Comparison of ENCODE assay signal across 21 mouse cellular contexts in genomic region chr9:69288113-69288512, GRCm38 (mm10).
A peak's percentile ranks its signal among the peaks of the same experiment; 100 is the strongest.
DNase-seq lines count a peak whose midpoint lies in the region; ATAC-seq and TF ChIP-seq lines count a peak whose summit lies in the region.
"Had no signal": no experiment of that assay in that cellular context is flagged by ENCODE, and none has a peak within 500 bp of the region (broad histone marks: within the 10 kb centered on the region; RNA-seq: fewer than 3 reads in every experiment).

No protein-coding gene starts in this region.

- no peak overlapping the region for H3ac ChIP-seq in myocyte (ENCODE audit: control insufficient read depth, insufficient read length)

- H3K4me2 ChIP-seq in heart, embryonic 11.5 days = no peak overlapping the region
- no peak overlapping the region for H3K4me2 ChIP-seq in lung, postnatal 0 days (replicated peaks; ENCODE audit: low read depth, low read length)
- peak overlapping the region; percentile 14 for H3K4me2 ChIP-seq in myocyte (ENCODE audit: low read depth)
- H3K4me2 ChIP-seq in hindbrain, embryonic 16.5 days (ENCODE audit: low read length) = no peak overlapping the region
- H3K4me2 ChIP-seq: forebrain, embryonic 15.5 days; heart, embryonic 12.5 days had no signal

- no peaks in the 10 kb centered on the region for H3K79me2 ChIP-seq in myocyte (ENCODE audit: control insufficient read depth, insufficient read depth)

- peaks cover 6% of the 10 kb centered on the region for H3K27me3 ChIP-seq in heart, embryonic 11.5 days (ENCODE audit: control insufficient read depth, insufficient read depth, low read length)
- peaks cover 4% of the 10 kb centered on the region; the same call in 1 of the 2 replicates for H3K27me3 ChIP-seq in lung, postnatal 0 days (replicated peaks; ENCODE audit: insufficient read depth, low read length)
- peaks cover 9% of the 10 kb centered on the region for H3K27me3 ChIP-seq in myocyte (ENCODE audit: control insufficient read depth, insufficient read depth, insufficient read length)
- peaks cover 5% of the 10 kb centered on the region; the same call in 1 of the 2 replicates for H3K27me3 ChIP-seq in hindbrain, embryonic 16.5 days (replicated peaks; ENCODE audit: control insufficient read depth, insufficient read depth, low read length)
- H3K27me3 ChIP-seq: Patski had no signal

- H3K9ac ChIP-seq in heart, embryonic 11.5 days (ENCODE audit: low read depth, low read length) = no peak overlapping the region
- H3K9ac ChIP-seq in lung, postnatal 0 days (replicated peaks; ENCODE audit: low read depth) = no peak overlapping the region
- H3K9ac ChIP-seq in hindbrain, embryonic 16.5 days (ENCODE audit: low read depth, low read length) = no peak overlapping the region
- H3K9ac ChIP-seq: embryonic facial prominence, embryonic 12.5 days; forebrain, embryonic 15.5 days; heart, embryonic 12.5 days; hindbrain, embryonic 14.5 days had no signal

- no peak for TF ChIP-seq POLR2A in lung, adult 2 months (IDR thresholded peaks at IDR 0.05; ENCODE audit: borderline replicate concordance, extremely low read depth, low read depth, low read length)
- no peak for TF ChIP-seq POLR2A in myocyte (IDR thresholded peaks at IDR 0.05; ENCODE audit: insufficient read length, low read depth)

- no peak overlapping the region for H3K27ac ChIP-seq in heart, embryonic 11.5 days (ENCODE audit: low read depth, low read length)
- H3K27ac ChIP-seq in lung, postnatal 0 days (ENCODE audit: low read length) = no peak overlapping the region
- H3K27ac ChIP-seq in hindbrain, embryonic 16.5 days (ENCODE audit: low read depth, low read length) = no peak overlapping the region
- H3K27ac ChIP-seq: embryonic facial prominence, embryonic 12.5 days; forebrain, embryonic 15.5 days; heart, adult 2 months; hindbrain, embryonic 10.5 days; hindbrain, embryonic 14.5 days had no signal

- 0 out of 2 replicates have a peak, but pooled peaks cover 5% of the 10 kb centered on the region for H3K4me1 ChIP-seq in heart, embryonic 11.5 days (ENCODE audit: control insufficient read depth, insufficient read depth, low read length)
- peaks cover 16% of the 10 kb centered on the region; the same call in 1 of the 2 replicates for H3K4me1 ChIP-seq in lung, postnatal 0 days (ENCODE audit: insufficient read depth, low read depth, low read length)
- H3K4me1 ChIP-seq in lung, adult 2 months (ENCODE audit: control insufficient read depth, insufficient read depth, low read length) = peaks cover 5% of the 10 kb centered on the region; the same call in 1 of the 2 replicates
- H3K4me1 ChIP-seq in hindbrain, embryonic 16.5 days (ENCODE audit: control insufficient read depth, insufficient read depth, low read depth, low read length) = peaks cover 11% of the 10 kb centered on the region

- no peaks in the 10 kb centered on the region for H3K36me3 ChIP-seq in heart, embryonic 11.5 days (ENCODE audit: control insufficient read depth, insufficient read depth, low read length)
- H3K36me3 ChIP-seq in lung, postnatal 0 days (ENCODE audit: insufficient read depth, low read length) = no peaks in the 10 kb centered on the region
- no peaks in the 10 kb centered on the region for H3K36me3 ChIP-seq in myocyte (ENCODE audit: control insufficient read depth, insufficient read depth)
- H3K36me3 ChIP-seq in hindbrain, embryonic 16.5 days (ENCODE audit: control insufficient read depth, insufficient read depth, low read length) = no peaks in the 10 kb centered on the region
- H3K36me3 ChIP-seq: embryonic facial prominence, embryonic 12.5 days; forebrain, embryonic 15.5 days; heart, embryonic 12.5 days; hindbrain, embryonic 10.5 days had no signal

- TF ChIP-seq CTCF in lung, postnatal 0 days (IDR thresholded peaks at IDR 0.05) = no peak
- TF ChIP-seq CTCF in lung, adult 2 months (IDR thresholded peaks at IDR 0.05; ENCODE audit: insufficient read depth, low read length) = no peak

- ATAC-seq in heart, embryonic 11.5 days (replicated peaks; ENCODE audit: insufficient number of reproducible peaks, low FRiP score, low TSS enrichment) = no peak
- no peak for ATAC-seq in lung, postnatal 0 days
- ATAC-seq in hindbrain, embryonic 16.5 days = no peak
- ATAC-seq: activated CD4-positive, CD25-positive, alpha-beta regulatory T cell, adult 4 months; forebrain, embryonic 15.5 days; Patski had no signal

- peak; percentile 88 for DNase-seq in heart, adult 11 months
- DNase-seq in lung, postnatal 0 days (ENCODE audit: low spot score) = peak; percentile 79
- DNase-seq in lung, adult 2 months = no peak
- peak; percentile 49 for DNase-seq in adipocyte (ENCODE audit: low spot score)
- DNase-seq: adrenal gland, adult 8-10 months; cerebellum, adult 11 months; cerebellum, adult 8-10 months; cerebellum, postnatal 14 days; embryo, embryonic 11 days; gastrocnemius, postnatal 36 days; heart, adult 2 months had no signal

- no peaks in the 10 kb centered on the region for H3K9me3 ChIP-seq in heart, embryonic 11.5 days (replicated peaks; ENCODE audit: control insufficient read depth, low read length)
- H3K9me3 ChIP-seq in lung, postnatal 0 days (ENCODE audit: low read length) = no peaks in the 10 kb centered on the region
- H3K9me3 ChIP-seq in hindbrain, embryonic 16.5 days (ENCODE audit: control insufficient read depth, low read length) = no peaks in the 10 kb centered on the region
- H3K9me3 ChIP-seq: embryonic facial prominence, embryonic 12.5 days; forebrain, embryonic 15.5 days; heart, embryonic 12.5 days; hindbrain, embryonic 10.5 days had no signal

- WGBS in heart, embryonic 11.5 days (ENCODE audit: insufficient replicate concordance) = 75% methylated on average over 1 of the region's 1 CpGs
- WGBS in lung, postnatal 0 days = 42% methylated on average over 1 of the region's 1 CpGs
- 52% methylated on average over 1 of the region's 1 CpGs for whole genome bisulfite sequencing in lung, adult 2 months
- WGBS in hindbrain, embryonic 16.5 days = 85% methylated on average over 1 of the region's 1 CpGs

- peak; percentile 88 for TF ChIP-seq EP300 in lung, postnatal 0 days (IDR thresholded peaks at IDR 0.05)

- H3K4me3 ChIP-seq in heart, embryonic 11.5 days (ENCODE audit: low read depth, low read length) = no peak overlapping the region
- H3K4me3 ChIP-seq in lung, postnatal 0 days (ENCODE audit: low read depth, low read length) = no peak overlapping the region
- no peak overlapping the region for H3K4me3 ChIP-seq in lung, adult 2 months (replicated peaks; ENCODE audit: extremely low read depth, low read depth, low read length)
- no peak overlapping the region for H3K4me3 ChIP-seq in myocyte
- no peak overlapping the region for H3K4me3 ChIP-seq in hindbrain, embryonic 16.5 days (ENCODE audit: low read length)
- H3K4me3 ChIP-seq: embryonic facial prominence, embryonic 12.5 days; forebrain, embryonic 15.5 days; heart, adult 2 months; heart, embryonic 12.5 days; hindbrain, embryonic 10.5 days had no signal

TF ChIP-seq in myocyte, 11 proteins besides CTCF, POLR2A, EP300 and RAD21:
- peak; percentile 75; the same call in 1 of the 2 replicates for TF ChIP-seq CEBPB (IDR thresholded peaks at IDR 0.05; ENCODE audit: insufficient read depth, poor library complexity, severe bottlenecking)
- TF ChIP-seq TCF3 (IDR thresholded peaks at IDR 0.05; ENCODE audit: insufficient read length, low read depth) = no peak
